Mouse (Mus musculus) adrenal gland, postnatal 14 days (tissue): ENCODE data around the gene Rgs8. TPM values are rescaled to one million over a fixed set of nuclear protein-coding genes. Genes with fewer than 3 reads are reported as not detected.
A peak's percentile ranks its signal among the peaks of the same experiment; 100 is the strongest.

Experiments used
- DNase-seq: peaks from one replicate; pipeline ENCODE4 v3.0.0; 2021; ENCODE audit warnings: mixed read lengths
- long read RNA-seq, 2 experiments: library from polyadenylated mRNA; stranded (forward); transcript quantifications; one replicate each; pipeline ENCODE4 v2.0.0; 2021
- total RNA-seq: library from RNA; stranded (reverse); gene quantifications from 2 replicates; pipeline ENCODE4 v1.2.3, GENCODE M21; 2021

Rgs8 gene
- total RNA-seq = 0.07 and 0.41 TPM in 2 replicates
- long read RNA-seq, experiment 1 = 0 reads
- long read RNA-seq, experiment 2 = 0 reads

- peak; percentile 23 for DNase-seq
Observed at GRCm38 (mm10) chr1:153652938-153653623, at the start of gene Rgs8. Gene Rgs8, plus strand, starts transcription at chr1:153653025.

GRCm38 (mm10) chr1:153617340-153617830, 35.4 kb upstream of the Rgs8 start:
- no peak for DNase-seq

GRCm38 (mm10) chr1:153623036-153623435, 29.8 kb upstream of the Rgs8 start:
- DNase-seq = no peak

- no peak for DNase-seq
Observed at GRCm38 (mm10) chr1:153632686-153633085, 20.1 kb upstream of the Rgs8 start.

- peak; percentile 12 for DNase-seq
Observed at GRCm38 (mm10) chr1:153635056-153635455, 17.8 kb upstream of the Rgs8 start.

- DNase-seq = peak; percentile 73
Observed at GRCm38 (mm10) chr1:153635521-153635920, 17.3 kb upstream of the Rgs8 start.

- no peak for DNase-seq
Observed at GRCm38 (mm10) chr1:153636821-153637220, 16.0 kb upstream of the Rgs8 start.

GRCm38 (mm10) chr1:153641492-153641939, 11.3 kb upstream of the Rgs8 start:
- DNase-seq = peak; percentile 38

- peak; percentile 73 for DNase-seq
Observed at GRCm38 (mm10) chr1:153641940-153642501, 10.8 kb upstream of the Rgs8 start.

- DNase-seq = no peak
Observed at GRCm38 (mm10) chr1:153653674-153654073, 849 bp downstream of the Rgs8 start.

GRCm38 (mm10) chr1:153659666-153660065, 6.8 kb downstream of the Rgs8 start:
- DNase-seq = no peak

GRCm38 (mm10) chr1:153660982-153661688, 8.3 kb downstream of the Rgs8 start:
- no peak for DNase-seq

- DNase-seq = peak; percentile 37
Observed at GRCm38 (mm10) chr1:153661689-153662002, 8.8 kb downstream of the Rgs8 start.

GRCm38 (mm10) chr1:153662362-153662761, 9.5 kb downstream of the Rgs8 start:
- no peak for DNase-seq

GRCm38 (mm10) chr1:153665066-153665715, 12.4 kb downstream of the Rgs8 start:
- no peak for DNase-seq

GRCm38 (mm10) chr1:153666236-153666635, 13.4 kb downstream of the Rgs8 start:
- DNase-seq = no peak

GRCm38 (mm10) chr1:153667244-153667727, 14.5 kb downstream of the Rgs8 start:
- no peak for DNase-seq

GRCm38 (mm10) chr1:153667781-153668180, 15.0 kb downstream of the Rgs8 start:
- DNase-seq = no peak

GRCm38 (mm10) chr1:153669086-153669485, 16.3 kb downstream of the Rgs8 start:
- DNase-seq = peak; percentile 86

- no peak for DNase-seq
Observed at GRCm38 (mm10) chr1:153669728-153670127, 16.9 kb downstream of the Rgs8 start.

- DNase-seq = no peak
Observed at GRCm38 (mm10) chr1:153671352-153671751, 18.5 kb downstream of the Rgs8 start.

GRCm38 (mm10) chr1:153672698-153673097, 19.9 kb downstream of the Rgs8 start:
- DNase-seq = no peak

GRCm38 (mm10) chr1:153673900-153674299, 21.1 kb downstream of the Rgs8 start:
- no peak for DNase-seq
